Mouse (Mus musculus): Measurements from ENCODE around the gene Btbd9. TPM values are rescaled to one million over a fixed set of nuclear protein-coding genes. Genes with fewer than 3 reads are reported as not detected.

Btbd9 gene
- total and polyA plus RNA-seq, 3 experiments: 24.7 to 33.8 TPM; not detected in 1

GRCm38 (mm10) chr17:30472776-30473175 lies 103.5 kb downstream of the Btbd9 start:
- no peak for DNase-seq (ENCODE audit: low read depth, low spot score)
- TF ChIP-seq CHD1 (IDR thresholded peaks at IDR 0.05; ENCODE audit: low read depth, low read length) (no peak), CTCF (IDR thresholded peaks at IDR 0.05 in 2 of 3, conservative IDR thresholded peaks at IDR 0.05 in 1 of 3; ENCODE audit: control insufficient read depth in 1 of 3, insufficient read depth in 1 of 3, low read depth in 2 of 3, low read length in 3 of 3, poor library complexity in 1 of 3, severe bottlenecking in 1 of 3) (no peak)
- Histone ChIP-seq H3K79me2 (ENCODE audit: control insufficient read depth, insufficient read depth, low read length, poor library complexity) (no peaks in the 10 kb centered on the region), H3K27ac (ENCODE audit: control insufficient read depth, low read depth, low read length) (no peak overlapping the region), H3K27me3 (ENCODE audit: control insufficient read depth in 1 of 2, insufficient read depth in 2 of 2, low read length in 2 of 2) (no peaks in the 10 kb centered on the region), H3K4me1 (ENCODE audit: control insufficient read depth in 1 of 2, insufficient read depth in 2 of 2, low read length in 2 of 2) (no peaks in the 10 kb centered on the region), H3K9ac (ENCODE audit: control insufficient read depth, low read depth, low read length, poor library complexity, severe bottlenecking) (no peak overlapping the region), H3K36me3 (ENCODE audit: control insufficient read depth in 1 of 2, insufficient read depth in 2 of 2, low read length in 2 of 2) (no peaks in the 10 kb centered on the region), H3K9me3 (replicated peaks; ENCODE audit: insufficient read depth, low read length) (no peaks in the 10 kb centered on the region), H3K4me3 (ENCODE audit: control insufficient read depth in 1 of 2, insufficient read depth in 1 of 2, low read depth in 2 of 2, low read length in 2 of 2) (no peak overlapping the region)

- H3K27ac ChIP-seq (ENCODE audit: control insufficient read depth, low read depth, low read length): no peak overlapping the region
- DNase-seq (ENCODE audit: low read depth, low spot score): no peak
- H3K9me3 ChIP-seq (replicated peaks; ENCODE audit: insufficient read depth, low read length): no peaks in the 10 kb centered on the region
- no peaks in the 10 kb centered on the region for H3K4me1 ChIP-seq (ENCODE audit: control insufficient read depth in 1 of 2, insufficient read depth in 2 of 2, low read length in 2 of 2)
- H3K27me3 ChIP-seq (ENCODE audit: control insufficient read depth in 1 of 2, insufficient read depth in 2 of 2, low read length in 2 of 2): no peaks in the 10 kb centered on the region
- H3K79me2 ChIP-seq (ENCODE audit: control insufficient read depth, insufficient read depth, low read length, poor library complexity): no peaks in the 10 kb centered on the region
- no peak overlapping the region for H3K4me3 ChIP-seq (ENCODE audit: control insufficient read depth in 1 of 2, insufficient read depth in 1 of 2, low read depth in 2 of 2, low read length in 2 of 2)
- no peak overlapping the region for H3K9ac ChIP-seq (ENCODE audit: control insufficient read depth, low read depth, low read length, poor library complexity, severe bottlenecking)
- TF ChIP-seq GATA1 (IDR thresholded peaks at IDR 0.05; ENCODE audit: low read depth, low read length) (no peak), MAFK (IDR thresholded peaks at IDR 0.05; ENCODE audit: borderline replicate concordance, low read depth, low read length) (no peak), BHLHE40 (IDR thresholded peaks at IDR 0.05; ENCODE audit: borderline replicate concordance, low read depth, low read length) (no peak), SIN3A (IDR thresholded peaks at IDR 0.05; ENCODE audit: low read length) (no peak), CHD1 (IDR thresholded peaks at IDR 0.05; ENCODE audit: low read depth, low read length) (no peak)
- H3K36me3 ChIP-seq (ENCODE audit: control insufficient read depth in 1 of 2, insufficient read depth in 2 of 2, low read length in 2 of 2): no peaks in the 10 kb centered on the region
Measured at GRCm38 (mm10) chr17:30471512-30471911, 104.8 kb downstream of the Btbd9 start.

DNA sequence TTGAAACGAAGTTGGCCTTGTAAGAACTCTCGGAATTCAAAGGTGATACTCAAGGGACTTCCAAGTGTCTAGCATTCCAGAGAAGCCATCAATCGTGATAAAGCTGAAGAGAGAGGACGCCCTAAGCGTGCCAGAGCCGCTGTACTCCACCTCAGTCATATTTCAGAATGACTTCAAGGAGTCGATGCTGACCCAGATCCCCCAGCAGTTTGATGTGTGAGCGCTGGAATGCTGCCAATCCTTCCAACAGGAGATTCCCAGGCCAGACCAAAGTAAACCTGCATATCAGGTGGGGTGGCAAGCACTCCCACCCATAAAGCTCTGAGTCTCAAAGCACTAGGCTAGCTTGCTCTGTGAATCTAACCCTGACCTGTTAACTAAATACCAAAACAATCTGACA lies 105.5 kb downstream of the Btbd9 start:
- TF ChIP-seq SMC3 (IDR thresholded peaks at IDR 0.05; ENCODE audit: low read depth, low read length) (no peak), TBP (IDR thresholded peaks at IDR 0.05; ENCODE audit: low read depth, low read length) (no peak), ZKSCAN1 (IDR thresholded peaks at IDR 0.05; ENCODE audit: low read depth, low read length) (no peak), EP300 (IDR thresholded peaks at IDR 0.05; ENCODE audit: low read depth in 1 of 2, low read length in 2 of 2) (no peak), MAX (IDR thresholded peaks at IDR 0.05; ENCODE audit: low read length) (no peak), TCF12 (IDR thresholded peaks at IDR 0.05; ENCODE audit: low read depth, low read length) (no peak), ZNF384 (IDR thresholded peaks at IDR 0.05; ENCODE audit: low read depth, low read length) (no peak), POLR2AphosphoS2 (IDR thresholded peaks at IDR 0.05; ENCODE audit: low read length) (no peak), NELFE (IDR thresholded peaks at IDR 0.05; ENCODE audit: low read depth, low read length) (no peak), RAD21 (IDR thresholded peaks at IDR 0.05; ENCODE audit: low read depth, low read length) (no peak)
- DNase-seq (ENCODE audit: low read depth, low spot score): no peak
- H3K79me2 ChIP-seq (ENCODE audit: control insufficient read depth, insufficient read depth, low read length, poor library complexity): no peaks in the 10 kb centered on the region
- no peaks in the 10 kb centered on the region for H3K9me3 ChIP-seq (replicated peaks; ENCODE audit: insufficient read depth, low read length)
- no peak overlapping the region for H3K27ac ChIP-seq (ENCODE audit: control insufficient read depth, low read depth, low read length)
- H3K36me3 ChIP-seq (ENCODE audit: control insufficient read depth in 1 of 2, insufficient read depth in 2 of 2, low read length in 2 of 2): no peaks in the 10 kb centered on the region
- no peak overlapping the region for H3K9ac ChIP-seq (ENCODE audit: control insufficient read depth, low read depth, low read length, poor library complexity, severe bottlenecking)
- no peak overlapping the region for H3K4me3 ChIP-seq (ENCODE audit: control insufficient read depth in 1 of 2, insufficient read depth in 1 of 2, low read depth in 2 of 2, low read length in 2 of 2)
- no peaks in the 10 kb centered on the region for H3K4me1 ChIP-seq (ENCODE audit: control insufficient read depth in 1 of 2, insufficient read depth in 2 of 2, low read length in 2 of 2)
- no peaks in the 10 kb centered on the region for H3K27me3 ChIP-seq (ENCODE audit: control insufficient read depth in 1 of 2, insufficient read depth in 2 of 2, low read length in 2 of 2)

Measured in MEL (cell line).